Mouse (Mus musculus): ENCODE results near the gene S100a4.

S100a4 gene

GRCm38 (mm10) chr3:90599401-90599800, 4.2 kb upstream of the S100a4 start:
- no peak for DNase-seq (ENCODE audit: extremely low spot score, low read depth, low spot score)

DNA sequence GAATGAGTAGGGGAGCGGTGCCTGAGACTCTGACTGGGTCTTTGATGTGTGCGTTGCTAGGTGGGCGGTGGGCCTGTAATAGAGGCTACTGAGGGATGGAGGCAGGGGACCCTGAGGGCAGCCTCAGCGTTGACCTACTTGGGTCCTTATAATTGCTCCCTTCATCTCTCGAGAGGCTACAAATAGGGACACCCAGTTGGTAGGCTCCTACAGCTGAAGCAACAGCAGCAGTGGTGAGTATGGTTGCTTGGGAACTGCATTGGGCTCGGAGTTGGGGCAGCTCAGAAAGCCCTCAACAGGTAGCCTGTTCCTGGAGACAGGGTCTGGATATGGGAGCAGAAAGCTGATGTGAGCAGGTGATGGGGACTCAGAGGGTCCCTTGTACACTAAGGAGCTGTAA, 3.5 kb upstream of the S100a4 start:
- no peak for DNase-seq (ENCODE audit: extremely low spot score, low read depth, low spot score)

DNA sequence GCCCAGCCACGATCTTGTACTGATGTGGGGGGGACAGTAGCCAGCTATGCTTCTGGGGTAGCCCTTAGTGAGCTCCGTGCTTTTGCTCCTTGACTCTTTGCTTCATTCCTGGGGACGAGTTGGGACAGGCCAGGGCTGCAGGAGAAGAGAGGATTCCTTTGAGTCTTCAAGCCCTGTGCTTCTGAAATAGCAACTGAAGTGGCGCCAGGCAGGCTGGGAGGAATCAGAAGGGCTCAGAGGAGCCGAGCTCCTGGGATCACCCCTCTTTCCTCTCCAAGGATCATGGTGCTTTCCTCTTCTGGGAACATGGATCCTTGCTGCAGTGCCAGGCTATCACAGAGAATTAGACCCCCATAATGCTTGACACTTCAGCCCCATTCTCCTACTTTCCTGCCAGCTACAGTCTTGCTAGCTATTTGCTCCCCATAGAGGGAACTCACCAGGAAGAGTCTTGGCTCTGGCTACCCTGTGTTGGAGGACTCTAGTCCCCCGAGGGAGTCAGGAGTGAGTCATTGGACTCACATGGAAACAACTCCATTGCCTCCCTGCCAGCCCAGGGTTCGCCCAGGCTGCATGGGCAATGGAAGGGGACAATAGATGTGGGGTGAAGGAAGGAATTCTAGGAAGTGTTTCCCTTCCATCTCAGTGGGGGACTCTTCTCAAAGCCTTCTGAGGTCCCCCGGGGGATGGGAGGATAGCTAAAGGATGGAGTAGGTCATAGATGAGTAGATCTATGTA, 2.9 kb upstream of the S100a4 start:
- no peak for DNase-seq (ENCODE audit: extremely low spot score, low read depth, low spot score)

DNA sequence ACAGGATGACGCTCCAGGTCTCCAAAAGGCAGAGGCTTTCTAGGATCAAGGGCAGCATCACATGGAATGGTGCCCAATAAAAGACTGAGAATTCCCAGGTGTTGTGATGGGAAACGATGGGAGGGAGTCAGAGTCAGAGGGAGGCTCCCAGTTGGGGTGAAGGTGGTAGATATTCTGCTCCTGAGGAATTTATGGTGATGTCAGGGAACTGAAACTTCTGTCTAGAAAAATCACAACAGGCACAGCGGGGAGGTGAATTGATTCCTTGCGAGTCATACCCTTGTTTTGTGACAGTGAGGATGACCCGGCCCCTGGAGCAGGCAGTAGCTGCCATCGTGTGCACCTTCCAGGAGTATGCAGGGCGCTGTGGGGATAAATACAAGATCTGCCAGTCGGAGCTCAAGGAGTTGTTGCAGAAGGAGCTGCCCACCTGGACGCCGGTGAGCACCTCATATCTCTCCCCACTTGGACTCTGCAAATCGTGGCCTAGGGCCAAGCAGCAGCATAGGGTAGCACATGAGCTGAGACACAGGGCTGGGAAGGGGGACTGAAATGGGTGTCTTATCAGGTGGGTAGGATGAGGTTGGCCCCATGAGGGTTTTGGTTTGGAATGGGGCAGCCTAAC, 2.0 kb upstream of the S100a4 start, which contains the start of gene Gm42674:
TSS of gene Gm42674 (plus strand) at position 419 of the 625 bp plus-strand sequence.
- DNase-seq (ENCODE audit: extremely low spot score, low read depth, low spot score) = no peak

DNA sequence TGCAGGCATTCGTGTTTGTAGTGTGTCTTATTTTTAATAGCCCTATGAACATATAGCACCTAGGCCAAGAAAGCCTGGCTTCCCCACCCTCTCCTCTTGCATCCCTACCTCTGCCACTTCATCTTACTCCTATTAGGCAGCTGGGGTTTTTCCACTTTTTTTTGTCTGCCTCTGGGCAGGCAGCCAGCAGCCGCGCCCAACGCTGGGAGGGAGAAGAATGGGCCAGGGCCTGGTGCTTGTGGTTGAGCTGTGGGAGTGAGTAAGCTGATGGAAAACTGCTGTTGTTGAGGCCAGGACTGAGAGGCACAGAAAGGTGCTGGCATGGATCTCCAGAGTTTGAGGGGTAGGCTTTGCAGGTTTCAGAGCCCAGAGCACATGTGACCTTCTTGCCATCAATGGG, 845 bp downstream of the S100a4 start:
- no peak for DNase-seq (ENCODE audit: extremely low spot score, low read depth, low spot score)

DNA sequence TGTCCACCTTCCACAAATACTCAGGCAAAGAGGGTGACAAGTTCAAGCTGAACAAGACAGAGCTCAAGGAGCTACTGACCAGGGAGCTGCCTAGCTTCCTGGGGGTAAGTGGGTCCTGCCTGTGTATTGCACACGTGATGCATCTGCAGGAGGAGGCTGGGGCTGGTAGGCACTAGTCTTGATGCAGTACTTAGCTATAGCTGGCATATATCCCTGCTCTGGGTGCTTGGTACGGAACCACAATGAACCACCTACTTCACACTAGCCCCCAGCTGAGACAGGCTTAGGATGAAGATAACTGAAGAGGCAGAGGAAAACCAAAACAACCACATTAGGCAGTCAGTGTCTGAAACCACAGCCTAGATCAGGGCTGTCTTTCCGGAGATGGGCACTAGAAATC, 1.5 kb downstream of the S100a4 start:
- DNase-seq (ENCODE audit: extremely low spot score, low read depth, low spot score) = no peak

DNA sequence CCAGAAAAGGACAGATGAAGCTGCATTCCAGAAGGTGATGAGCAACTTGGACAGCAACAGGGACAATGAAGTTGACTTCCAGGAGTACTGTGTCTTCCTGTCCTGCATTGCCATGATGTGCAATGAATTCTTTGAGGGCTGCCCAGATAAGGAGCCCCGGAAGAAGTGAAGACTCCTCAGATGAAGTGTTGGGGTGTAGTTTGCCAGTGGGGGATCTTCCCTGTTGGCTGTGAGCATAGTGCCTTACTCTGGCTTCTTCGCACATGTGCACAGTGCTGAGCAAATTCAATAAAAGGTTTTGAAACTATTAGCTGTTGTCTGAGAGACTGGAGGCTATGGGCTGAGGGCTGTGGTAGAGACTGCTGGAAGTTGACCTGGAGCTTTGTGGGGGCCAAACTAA, 2.2 kb downstream of the S100a4 start:
- DNase-seq (ENCODE audit: extremely low spot score, low read depth, low spot score) = no peak

GRCm38 (mm10) chr3:90606185-90606584, 2.6 kb downstream of the S100a4 start:
- DNase-seq (ENCODE audit: extremely low spot score, low read depth, low spot score) = peak; percentile 37

GRCm38 (mm10) chr3:90607361-90607760, 3.8 kb downstream of the S100a4 start:
- no peak for DNase-seq (ENCODE audit: extremely low spot score, low read depth, low spot score)

- DNase-seq (ENCODE audit: extremely low spot score, low read depth, low spot score) = no peak
These were observed 4.7 kb downstream of the S100a4 start, which contains the start of gene S100a5 for GRCm38 (mm10) chr3:90608223-90608622. Gene S100a5 (plus strand): TSS chr3:90608523.

DNA sequence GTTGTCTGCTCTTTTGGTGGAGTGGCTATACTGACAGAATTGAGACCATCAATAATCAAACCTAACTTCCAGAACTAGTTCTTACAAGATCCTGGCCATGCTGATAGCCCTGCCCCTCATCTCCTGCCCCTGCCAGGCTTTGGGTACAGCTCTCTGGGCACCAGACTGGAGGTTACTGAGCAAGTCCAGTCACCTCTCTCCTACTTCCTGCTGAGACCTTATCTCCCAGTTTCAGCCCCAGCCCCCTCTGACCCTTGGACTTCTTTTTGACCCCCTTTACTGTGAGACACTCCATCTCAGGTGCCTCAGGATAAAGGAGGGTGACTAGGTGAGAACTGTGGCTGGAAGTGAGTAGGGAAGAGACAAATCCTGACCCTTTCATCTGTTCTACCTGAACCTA, 5.5 kb downstream of the S100a4 start:
- no peak for DNase-seq (ENCODE audit: extremely low spot score, low read depth, low spot score)

DNA sequence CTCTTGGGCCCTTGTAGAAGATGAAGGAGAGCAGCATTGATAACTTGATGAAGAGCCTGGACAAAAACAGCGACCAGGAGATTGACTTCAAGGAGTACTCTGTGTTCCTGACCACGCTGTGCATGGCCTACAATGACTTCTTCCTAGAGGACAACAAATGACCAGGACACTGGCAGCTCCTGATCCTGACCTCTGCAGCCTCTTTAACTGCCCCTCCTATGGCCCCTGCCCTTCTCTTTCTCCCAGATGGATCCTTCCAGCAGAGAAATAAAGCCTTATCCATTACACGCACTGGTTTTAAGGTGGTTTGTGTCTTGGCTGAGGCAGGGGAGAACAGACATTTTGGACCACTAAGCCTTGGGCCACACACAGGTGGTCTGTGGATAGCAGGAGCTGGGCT, 7.9 kb downstream of the S100a4 start:
- DNase-seq (ENCODE audit: extremely low spot score, low read depth, low spot score) = no peak

GRCm38 (mm10) chr3:90612061-90612460, 8.5 kb downstream of the S100a4 start:
- no peak for DNase-seq (ENCODE audit: extremely low spot score, low read depth, low spot score)

- peak; percentile 56 for DNase-seq (ENCODE audit: extremely low spot score, low read depth, low spot score)
These were observed 9.2 kb downstream of the S100a4 start, which contains the start of gene S100a6 for GRCm38 (mm10) chr3:90612728-90613291. Gene S100a6 (plus strand): TSS chr3:90612882.

GRCm38 (mm10) chr3:90613461-90614147, 10.0 kb downstream of the S100a4 start:
- DNase-seq (ENCODE audit: extremely low spot score, low read depth, low spot score) = no peak

GRCm38 (mm10) chr3:90614148-90614530, 10.6 kb downstream of the S100a4 start:
- no peak for DNase-seq (ENCODE audit: extremely low spot score, low read depth, low spot score)

- DNase-seq (ENCODE audit: extremely low spot score, low read depth, low spot score) = no peak
These were observed 11.2 kb downstream of the S100a4 start for GRCm38 (mm10) chr3:90614611-90615251.

DNA sequence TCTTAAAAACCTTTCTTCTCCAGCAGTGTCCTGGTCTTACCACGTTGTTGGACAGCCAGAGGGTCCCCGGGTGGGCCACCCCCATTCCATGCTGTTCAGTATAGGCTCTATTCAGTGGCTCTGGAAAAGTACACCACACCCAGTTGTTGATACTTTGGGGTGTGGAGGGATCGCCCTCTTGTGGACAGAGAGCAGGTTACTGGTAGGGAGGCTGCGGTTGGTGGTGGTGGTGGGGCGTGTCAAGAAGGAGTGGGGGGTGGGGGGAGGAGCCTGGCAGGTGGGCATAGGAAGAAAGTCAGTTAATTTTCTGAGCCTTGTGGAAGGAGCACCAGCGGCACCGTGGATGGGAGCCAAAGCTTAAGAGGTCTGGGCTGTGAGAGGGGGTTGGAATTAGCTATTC, 11.8 kb downstream of the S100a4 start:
- no peak for DNase-seq (ENCODE audit: extremely low spot score, low read depth, low spot score)

DNA sequence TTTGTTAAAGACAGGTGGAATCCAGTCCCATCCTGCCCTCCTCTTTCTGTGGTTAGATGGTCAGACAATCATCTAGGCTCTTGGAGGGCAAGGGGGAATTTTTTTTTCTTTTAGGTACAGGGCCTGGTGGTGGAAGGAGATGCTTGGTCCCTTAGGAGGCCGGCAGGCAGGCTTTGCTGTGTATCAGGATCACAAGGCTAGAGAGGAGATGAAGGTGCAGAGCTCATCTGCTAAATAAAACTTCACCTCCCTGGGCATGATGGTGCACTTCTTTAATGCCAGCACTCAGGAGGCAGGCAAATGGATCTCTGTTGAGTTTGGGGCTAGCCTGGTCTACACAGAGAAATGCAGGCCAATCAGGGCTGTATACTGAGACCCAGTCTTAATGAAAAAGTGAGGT, 12.3 kb downstream of the S100a4 start:
- DNase-seq (ENCODE audit: extremely low spot score, low read depth, low spot score) = no peak

GRCm38 (mm10) chr3:90617586-90617985, 14.0 kb downstream of the S100a4 start:
- DNase-seq (ENCODE audit: extremely low spot score, low read depth, low spot score) = no peak

DNA sequence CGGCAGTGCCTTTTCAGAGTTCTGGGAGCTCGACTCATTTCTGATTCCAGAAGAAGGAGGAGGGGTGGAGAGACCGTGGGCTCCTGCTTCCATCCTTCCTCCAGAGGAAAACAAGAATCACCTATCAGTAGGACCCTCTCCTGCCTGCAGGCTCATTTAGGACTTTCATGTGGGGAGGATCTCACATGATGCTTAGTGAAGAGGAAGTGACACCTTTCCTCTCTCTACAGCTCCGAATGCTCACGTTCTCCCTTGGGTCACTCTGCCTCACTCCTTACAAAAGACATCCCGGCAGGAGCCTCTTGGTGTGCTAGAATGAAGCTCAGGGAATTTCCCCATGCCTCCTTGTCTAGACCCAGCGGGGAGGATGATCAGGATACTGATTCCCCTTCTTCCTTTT, 18.0 kb downstream of the S100a4 start:
- no peak for DNase-seq (ENCODE audit: extremely low spot score, low read depth, low spot score)
